Mouse (Mus musculus): Measurements from ENCODE around the gene Pola1.

The Pola1 gene

GRCm38 (mm10) chrX:93289076-93289475, 342.9 kb downstream of the Pola1 start:
- no peak for DNase-seq (ENCODE audit: low read depth, low spot score)

- DNase-seq (ENCODE audit: low read depth, low spot score): no peak
Observed at GRCm38 (mm10) chrX:93288339-93288738, 343.6 kb downstream of the Pola1 start.

GRCm38 (mm10) chrX:93286291-93286893, 345.6 kb downstream of the Pola1 start, which contains the start of gene Arx:
Arx (plus strand) TSS chrX:93286445.
- DNase-seq (ENCODE audit: low read depth, low spot score): no peak

DNA sequence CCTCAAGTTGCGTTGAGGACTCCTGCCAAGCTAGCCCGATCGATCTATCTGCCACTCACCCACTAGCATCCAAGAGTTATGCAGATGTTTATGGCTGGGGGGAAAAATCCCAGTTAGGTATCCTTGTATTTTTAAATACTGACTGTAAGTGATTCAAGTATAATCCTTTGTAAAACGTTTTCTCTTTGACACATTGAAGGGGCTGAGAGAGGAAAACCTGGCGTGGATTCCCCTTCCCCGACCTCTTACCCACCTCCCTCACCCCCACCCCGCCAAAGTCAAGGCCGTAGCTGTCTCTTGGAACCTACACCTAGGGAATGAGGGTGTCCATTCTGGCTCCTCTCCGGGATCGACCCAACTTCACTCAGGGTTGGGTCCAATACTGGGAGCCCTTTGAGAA, 346.9 kb downstream of the Pola1 start:
- no peak for DNase-seq (ENCODE audit: low read depth, low spot score)

GRCm38 (mm10) chrX:93281756-93282155, 350.2 kb downstream of the Pola1 start:
- DNase-seq (ENCODE audit: low read depth, low spot score): no peak

DNA sequence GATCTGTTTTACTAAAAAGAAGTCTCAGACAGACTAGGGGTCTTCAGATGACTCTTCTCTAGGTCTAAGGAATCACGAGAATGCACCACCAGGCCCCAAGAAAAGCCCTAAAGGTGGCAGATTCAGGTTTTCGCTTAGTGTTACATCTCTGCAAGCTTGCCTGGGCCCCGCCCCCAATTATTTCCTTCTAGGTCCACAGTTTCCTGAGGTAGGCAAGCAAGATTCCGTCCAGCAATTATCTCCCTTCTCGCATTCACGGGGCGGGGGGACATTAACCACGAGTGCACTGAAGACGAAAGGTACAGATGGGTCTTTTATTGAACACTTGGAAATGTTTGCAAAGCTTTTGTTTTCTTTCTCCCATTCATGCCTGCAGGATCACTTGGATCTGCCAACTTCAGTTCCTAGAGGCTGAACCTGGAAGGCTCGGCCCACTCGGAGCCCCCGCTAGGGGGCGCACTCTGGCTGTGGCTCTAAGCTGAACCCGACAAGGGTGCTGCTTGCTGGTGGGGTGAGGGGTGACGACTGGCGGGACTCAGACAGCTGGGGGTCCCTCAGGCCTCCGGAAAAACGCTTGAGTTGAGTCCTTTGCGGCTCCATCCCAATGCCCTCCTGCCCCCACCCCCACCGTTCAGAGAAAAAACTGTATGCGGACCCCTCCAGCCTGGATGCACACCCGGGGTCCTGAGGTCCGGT, 350.8 kb downstream of the Pola1 start:
- DNase-seq (ENCODE audit: low read depth, low spot score): no peak

- no peak for DNase-seq (ENCODE audit: low read depth, low spot score)
Observed at GRCm38 (mm10) chrX:93279940-93280339, 352.0 kb downstream of the Pola1 start.

DNA sequence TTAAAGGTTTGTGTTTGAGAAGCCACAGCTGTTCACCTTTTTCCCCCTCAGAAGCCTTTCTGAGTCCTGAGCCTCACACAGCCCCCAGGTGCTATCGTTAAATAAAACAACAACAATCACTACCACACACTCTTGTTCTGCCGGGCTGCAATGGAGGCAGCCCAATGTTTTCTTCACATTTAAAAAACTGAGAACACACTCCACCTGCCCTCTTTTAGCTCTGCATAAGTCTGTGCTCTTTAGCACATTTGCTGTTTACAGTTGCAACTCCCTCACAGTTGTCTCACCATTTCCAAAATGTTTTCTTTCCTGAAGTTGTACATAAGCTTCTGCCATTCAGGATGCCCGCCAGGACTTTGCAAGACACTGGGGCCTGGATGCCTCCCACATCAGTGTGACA, 356.3 kb downstream of the Pola1 start:
- DNase-seq (ENCODE audit: low read depth, low spot score): no peak

All from retina, adult 2 months (tissue).